ENCODE assay signal across 8 mouse cellular contexts in genomic region chr6:88136201-88136631, GRCm38 (mm10). TPM values are rescaled to one million over a fixed set of nuclear protein-coding genes. Genes with fewer than 3 reads are reported as not detected.
DNase-seq lines count a peak whose midpoint lies in the region; ATAC-seq and TF ChIP-seq lines count a peak whose summit lies in the region.

No protein-coding gene starts in this region.

- peaks cover 2 to 4% of the 10 kb centered on the region in 2 experiments; a peak in 1 of 4 replicates for H3K4me1 ChIP-seq in ES-E14 (ENCODE audit: control insufficient read depth in 2 of 2, insufficient read depth in 2 of 2, low read length in 2 of 2, poor library complexity in 1 of 2)
- peaks cover 33% of the 10 kb centered on the region for H3K4me1 ChIP-seq in heart, embryonic 16.5 days (ENCODE audit: control insufficient read depth, insufficient read depth, low read length)
- 0 out of 2 replicates have a peak, but pooled peaks cover 4% of the 10 kb centered on the region for H3K4me1 ChIP-seq in limb, embryonic 14.5 days (ENCODE audit: control insufficient read depth, insufficient read depth, low read length)
- peaks cover 13% of the 10 kb centered on the region; the same call in 1 of the 2 replicates for H3K4me1 ChIP-seq in midbrain, embryonic 16.5 days (ENCODE audit: control insufficient read depth, insufficient read depth, low read length)

- peak; percentile 29 for DNase-seq in ES-E14 (ENCODE audit: low read depth, low spot score)
- peak; percentile 57 for DNase-seq in embryo, embryonic 10.5 days (ENCODE audit: low spot score)
- DNase-seq in limb, embryonic 14.5 days (ENCODE audit: low spot score), result peak; percentile 24
- no peak for DNase-seq in frontal cortex, adult 2 months (ENCODE audit: extremely low spot score in 1 of 2, low spot score in 1 of 2)
- no peak for DNase-seq in gastrocnemius, postnatal 10 days

- 19% methylated on average over 15 of the region's 15 CpGs for WGBS in heart, embryonic 16.5 days
- WGBS in limb, embryonic 14.5 days, result 35% methylated on average over 15 of the region's 15 CpGs
- 22% methylated on average over 15 of the region's 15 CpGs for WGBS in midbrain, embryonic 16.5 days

- in situ Hi-C loops in ES-E14 (cut with MboI; ENCODE audit: low sequenced_read_pairs in 2 of 2, unreplicated experiment in 2 of 2), result no loop called here

- H3K9me3 ChIP-seq in ES-E14 (ENCODE audit: control insufficient read depth, insufficient read depth, low read depth, low read length), result no peaks in the 10 kb centered on the region
- H3K9me3 ChIP-seq in heart, embryonic 16.5 days (replicated peaks; ENCODE audit: control insufficient read depth, low read length), result no peaks in the 10 kb centered on the region
- H3K9me3 ChIP-seq in limb, embryonic 14.5 days (ENCODE audit: control insufficient read depth, low read length), result no peaks in the 10 kb centered on the region
- no peaks in the 10 kb centered on the region for H3K9me3 ChIP-seq in midbrain, embryonic 16.5 days (replicated peaks; ENCODE audit: control insufficient read depth, low read length, poor library complexity, severe bottlenecking)

- no peak overlapping the region for H3K27ac ChIP-seq in ES-E14 (ENCODE audit: insufficient read depth, low read depth, low read length, poor library complexity, severe bottlenecking)
- no peak overlapping the region for H3K27ac ChIP-seq in heart, embryonic 16.5 days (ENCODE audit: low read length)
- H3K27ac ChIP-seq in limb, embryonic 14.5 days (replicated peaks; ENCODE audit: low read depth, low read length), result no peak overlapping the region
- no peak overlapping the region for H3K27ac ChIP-seq in midbrain, embryonic 16.5 days (ENCODE audit: low read length)

- no peak for ATAC-seq in heart, embryonic 16.5 days (replicated peaks; ENCODE audit: extremely low read depth, insufficient read depth, low FRiP score)
- ATAC-seq in limb, embryonic 14.5 days (ENCODE audit: low FRiP score, low read depth), result peak; percentile 60; the same call in 1 of the 2 replicates
- no peak for ATAC-seq in midbrain, embryonic 16.5 days
- no peak for ATAC-seq in inflammation-experienced regulatory T-cells, adult 6 months

- H3K4me2 ChIP-seq in heart, embryonic 16.5 days (ENCODE audit: low read depth, low read length), result peak overlapping the region; percentile 59
- peak overlapping the region; percentile 39 for H3K4me2 ChIP-seq in limb, embryonic 14.5 days (replicated peaks; ENCODE audit: low read depth, low read length, severe bottlenecking)
- peak overlapping the region; percentile 56 for H3K4me2 ChIP-seq in midbrain, embryonic 16.5 days (ENCODE audit: low read length)

- H3K36me3 ChIP-seq in ES-E14 (ENCODE audit: control insufficient read depth, insufficient read depth, low read length, poor library complexity, severe bottlenecking), result no peaks in the 10 kb centered on the region
- H3K36me3 ChIP-seq in heart, embryonic 16.5 days (ENCODE audit: control insufficient read depth, insufficient read depth), result no peaks in the 10 kb centered on the region
- H3K36me3 ChIP-seq in limb, embryonic 14.5 days (ENCODE audit: control insufficient read depth, insufficient read depth, low read length), result no peaks in the 10 kb centered on the region
- no peaks in the 10 kb centered on the region for H3K36me3 ChIP-seq in midbrain, embryonic 16.5 days (ENCODE audit: control insufficient read depth, insufficient read depth, low read length)

- H3K27me3 ChIP-seq in heart, embryonic 16.5 days (ENCODE audit: control insufficient read depth, insufficient read depth, low read length), result peaks cover 38% of the 10 kb centered on the region
- no peaks in the 10 kb centered on the region for H3K27me3 ChIP-seq in limb, embryonic 14.5 days (ENCODE audit: control insufficient read depth, insufficient read depth, low read length)
- no peaks in the 10 kb centered on the region for H3K27me3 ChIP-seq in midbrain, embryonic 16.5 days (ENCODE audit: control insufficient read depth, insufficient read depth, low read depth, low read length)

- H3K4me3 ChIP-seq in ES-E14 (ENCODE audit: insufficient read depth in 1 of 2, low read depth in 1 of 2, low read length in 2 of 2, poor library complexity in 1 of 2, severe bottlenecking in 1 of 2), result peak overlapping the region in 1 of 2 experiments; percentile 10; a peak in 1 of 4 replicates
- H3K4me3 ChIP-seq in heart, embryonic 16.5 days (ENCODE audit: low read length), result peak overlapping the region; percentile 31
- H3K4me3 ChIP-seq in limb, embryonic 14.5 days (replicated peaks; ENCODE audit: low read length), result peak overlapping the region; percentile 14; the same call in 1 of the 2 replicates
- peak overlapping the region; percentile 26 for H3K4me3 ChIP-seq in midbrain, embryonic 16.5 days (ENCODE audit: low read depth, low read length)

- no peak overlapping the region for H3K9ac ChIP-seq in ES-E14 (ENCODE audit: insufficient read depth, low read depth, low read length, poor library complexity, severe bottlenecking)
- no peak overlapping the region for H3K9ac ChIP-seq in heart, embryonic 16.5 days (ENCODE audit: low read length)
- peak overlapping the region; percentile 29 for H3K9ac ChIP-seq in limb, embryonic 14.5 days (ENCODE audit: low read depth, low read length, severe bottlenecking)
- peak overlapping the region; percentile 33; the same call in 1 of the 2 replicates for H3K9ac ChIP-seq in midbrain, embryonic 16.5 days (ENCODE audit: low read depth, low read length)

- no peak for TF ChIP-seq POLR2A in limb, embryonic 14.5 days (IDR thresholded peaks at IDR 0.05; ENCODE audit: borderline replicate concordance, extremely low read depth, insufficient read depth, insufficient read length)

TF ChIP-seq in ES-E14, 5 proteins besides CTCF, POLR2A, EP300 and RAD21:
- TF ChIP-seq ZC3H11A (IDR thresholded peaks at IDR 0.05; ENCODE audit: borderline replicate concordance, low read depth, low read length) (no peak), ZNF384 (IDR thresholded peaks at IDR 0.05; ENCODE audit: low read depth, low read length) (no peak), HCFC1 (IDR thresholded peaks at IDR 0.05; ENCODE audit: borderline replicate concordance, insufficient read depth, low read length) (no peak), CHD2 (IDR thresholded peaks at IDR 0.05; ENCODE audit: low read depth, low read length) (no peak), MAFK (IDR thresholded peaks at IDR 0.05; ENCODE audit: insufficient read depth, low read depth, low read length) (no peak)

RNA-seq across cellular contexts. Expression of gene Rpn1, which starts 51.9 kb away (rescaled TPM):
- 376 and 602 TPM in 2 replicates for total RNA-seq in ES-E14 (2012; rRNA removed)
- polyA plus RNA-seq in heart, embryonic 16.5 days (2015; fragmentation: Nextera tagmentation; extraction: Ambion mirVana), result 182 and 197 TPM in 2 replicates
- polyA plus RNA-seq in limb, embryonic 14.5 days (2012; rRNA removed), result 316 and 329 TPM in 2 replicates
- 381 and 396 TPM in 2 replicates for polyA plus RNA-seq in limb, embryonic 14.5 days (2014; fragmentation: Nextera tagmentation; extraction: Ambion mirVana)
- 321 and 328 TPM in 2 replicates for polyA plus RNA-seq in midbrain, embryonic 16.5 days (2015; fragmentation: Nextera tagmentation; extraction: Ambion mirVana)
- polyA plus RNA-seq in inflammation-experienced regulatory T-cells, adult 6 months (2017; shearing (Covaris generic)), result 100 to 1,000 TPM in 2 of 3 experiments, 10 to 100 TPM in 1; 82.7 to 138 (median 128) TPM
- polyA plus RNA-seq in frontal cortex, adult 2 months (2012; rRNA removed), result 125 and 138 TPM in 2 replicates
- 10 to 100 TPM; 77.3 to 95.7 TPM for total RNA-seq in gastrocnemius, postnatal 10 days (2021)

RNA-seq across cellular contexts. Expression of gene Gata2, which starts 57.5 kb away (rescaled TPM):
- total RNA-seq in ES-E14 (2012; rRNA removed), result 1.3 and 5.4 TPM in 2 replicates
- 14.9 and 15.5 TPM in 2 replicates for polyA plus RNA-seq in heart, embryonic 16.5 days (2015; fragmentation: Nextera tagmentation; extraction: Ambion mirVana)
- polyA plus RNA-seq in limb, embryonic 14.5 days (2012; rRNA removed), result 15.7 and 18.4 TPM in 2 replicates
- polyA plus RNA-seq in limb, embryonic 14.5 days (2014; fragmentation: Nextera tagmentation; extraction: Ambion mirVana), result 18.1 and 19.3 TPM in 2 replicates
- 13.0 and 15.0 TPM in 2 replicates for polyA plus RNA-seq in midbrain, embryonic 16.5 days (2015; fragmentation: Nextera tagmentation; extraction: Ambion mirVana)
- polyA plus RNA-seq in inflammation-experienced regulatory T-cells, adult 6 months (2017; shearing (Covaris generic)), result not detected
- polyA plus RNA-seq in frontal cortex, adult 2 months (2012; rRNA removed), result 5.7 and 7.4 TPM in 2 replicates
- 1 to 10 TPM; 5.7 to 6.0 TPM for total RNA-seq in gastrocnemius, postnatal 10 days (2021)

Comparison
In these comparisons a context has a peak if more than half of its experiments do, and no peak if none do; other contexts are left out.
1. DNase-seq: peak in ES-E14 (single experiment), embryo, embryonic 10.5 days (single experiment) and limb, embryonic 14.5 days (single experiment); none in frontal cortex, adult 2 months (0 of 2) and gastrocnemius, postnatal 10 days (single experiment).
2. H3K9ac ChIP-seq: peak in limb, embryonic 14.5 days (single experiment) and midbrain, embryonic 16.5 days (single experiment); none in ES-E14 (single experiment) and heart, embryonic 16.5 days (single experiment).
3. Peak in every context shown above with its lines, with median percentiles within 50 percentile points of each other: H3K4me2 ChIP-seq.